Mouse (Mus musculus) inflammation-experienced regulatory T-cells, adult 6 months (primary cell): ENCODE measurements around the gene Rbms2. TPM values are rescaled to one million over a fixed set of nuclear protein-coding genes. Genes with fewer than 3 reads are reported as not detected.

Experiments
- ATAC-seq: one replicate; pipeline ENCODE4 v1.8.0; 2017
- polyA plus RNA-seq, 3 experiments: library from polyadenylated mRNA; unstranded; fragments of 100-300 nt; shearing (Covaris generic); gene quantifications; one replicate each; pipeline ENCODE4 v1.2.1; 2017

Rbms2 gene
- polyA plus RNA-seq, 3 experiments from 2014 or later, result 24.7 to 29.4 (median 27.8) TPM

- no peak for ATAC-seq
Measured at GRCm38 (mm10) chr10:128133650-128134332, 46.3 kb downstream of the Rbms2 start.

DNA sequence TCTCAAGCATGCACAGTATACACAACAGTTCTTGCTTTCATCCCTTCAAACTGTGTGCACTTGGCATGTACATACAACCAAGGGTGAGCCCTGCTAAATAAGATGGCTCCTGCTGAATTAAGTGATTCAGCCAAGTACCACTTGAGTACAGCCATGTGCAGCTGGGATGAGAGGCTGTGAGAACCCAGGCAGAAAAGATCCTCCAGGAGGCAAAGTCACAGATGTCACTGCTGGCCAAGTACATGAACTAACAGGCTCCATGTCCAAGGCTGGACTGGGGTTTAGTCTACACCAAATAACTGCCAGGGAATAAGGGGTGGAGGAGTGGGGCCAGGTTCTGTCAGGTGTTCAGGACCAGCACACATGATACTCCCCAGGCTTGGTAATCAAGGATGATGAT, 48.3 kb downstream of the Rbms2 start:
- no peak for ATAC-seq

GRCm38 (mm10) chr10:128131297-128131696, 48.8 kb downstream of the Rbms2 start:
- no peak for ATAC-seq

- no peak for ATAC-seq
Measured at GRCm38 (mm10) chr10:128128143-128128542, 52.0 kb downstream of the Rbms2 start.

DNA sequence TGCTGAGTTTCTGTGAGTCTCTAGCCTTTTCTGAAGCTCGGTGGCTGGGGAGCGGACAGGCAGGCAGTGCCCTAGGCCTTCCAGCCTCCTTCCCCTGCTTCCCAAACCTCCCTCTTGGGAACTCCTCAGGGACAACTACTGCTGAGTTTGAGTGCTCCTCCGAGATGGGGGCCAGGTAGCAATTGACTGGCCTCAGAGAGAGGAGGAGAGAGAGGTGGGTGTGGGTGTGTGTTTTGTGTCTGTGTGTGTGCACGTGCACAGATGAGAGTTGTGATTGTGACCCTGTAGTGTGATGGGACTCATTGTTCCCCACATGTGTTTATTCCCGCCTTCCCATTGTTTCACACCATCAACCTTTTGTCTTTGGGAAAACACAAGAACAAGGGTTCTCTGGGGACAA, 52.6 kb downstream of the Rbms2 start:
- ATAC-seq, result no peak

DNA sequence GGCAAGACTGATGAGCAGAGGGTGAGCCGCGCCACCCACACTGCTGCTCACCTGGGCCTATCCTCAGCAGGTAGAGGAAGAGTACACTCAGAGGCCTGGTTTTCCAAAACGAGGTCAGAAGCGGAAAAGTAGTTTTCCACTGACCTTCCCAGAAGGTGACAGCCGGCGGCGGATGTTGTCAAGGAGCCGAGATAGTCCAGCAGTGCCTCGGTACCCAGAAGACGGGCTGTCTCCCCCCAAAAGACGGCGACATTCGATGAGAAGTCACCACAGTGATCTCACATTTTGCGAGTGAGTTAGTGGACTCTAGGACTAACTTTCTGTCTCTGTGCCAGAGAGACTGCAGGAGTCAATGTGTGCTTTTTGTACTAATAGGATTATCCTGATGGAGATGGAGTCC, 54.1 kb downstream of the Rbms2 start:
- ATAC-seq, result no peak

DNA sequence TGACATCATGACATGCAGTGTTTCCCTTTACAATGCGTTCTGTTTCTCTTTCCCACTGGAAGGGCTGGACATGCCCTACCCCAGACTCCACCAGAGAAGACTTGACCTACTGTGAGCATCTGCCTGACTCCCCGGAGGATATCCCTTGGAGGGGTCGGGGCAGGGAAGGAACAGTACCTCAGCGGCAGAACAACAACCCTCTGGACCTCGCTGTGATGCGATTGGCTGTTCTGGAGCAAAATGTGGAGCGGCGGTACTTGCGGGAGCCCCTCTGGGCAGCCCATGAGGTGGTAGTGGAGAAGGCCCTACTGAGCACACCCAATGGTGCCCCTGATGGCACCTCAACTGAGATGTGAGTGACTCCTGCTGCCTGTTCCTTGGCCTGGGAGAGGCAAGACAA, 55.3 kb downstream of the Rbms2 start:
- no peak for ATAC-seq

- ATAC-seq, result no peak
Measured at GRCm38 (mm10) chr10:128123833-128124232, 56.3 kb downstream of the Rbms2 start.

- no peak for ATAC-seq
Measured at GRCm38 (mm10) chr10:128111227-128111626, 68.9 kb downstream of the Rbms2 start.

DNA sequence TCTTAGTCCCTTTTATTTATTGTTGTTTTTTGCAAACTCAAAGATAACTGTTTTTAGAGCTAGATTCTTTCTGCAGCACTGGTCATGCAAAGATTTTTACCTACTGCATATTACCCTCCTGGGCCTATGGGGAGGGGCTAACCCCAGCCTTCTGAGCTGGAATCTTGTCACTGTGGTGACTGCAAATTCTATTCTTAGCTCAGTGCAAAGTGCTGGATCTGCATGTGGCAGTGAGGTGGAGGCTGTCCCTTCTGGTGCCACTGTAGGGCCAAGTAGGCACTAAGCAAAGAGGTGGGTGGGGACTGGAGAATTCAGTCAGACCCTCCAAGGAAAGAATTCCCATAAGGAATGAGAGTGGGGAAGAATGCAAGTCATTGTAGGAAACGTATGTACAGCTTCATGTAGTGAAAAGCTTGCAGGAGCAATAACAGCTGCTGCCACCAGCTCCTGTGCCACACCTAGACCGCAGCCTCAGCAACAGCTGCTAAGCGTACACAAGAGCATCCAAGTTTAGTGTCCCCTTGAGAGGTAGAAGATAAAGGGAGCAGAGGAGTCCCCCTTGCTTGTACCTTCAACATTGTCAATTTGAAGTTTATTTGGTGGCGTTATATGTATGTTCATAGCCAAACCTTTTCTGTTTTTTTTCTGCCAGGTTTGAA, 69.9 kb downstream of the Rbms2 start:
- no peak for ATAC-seq

GRCm38 (mm10) chr10:128097587-128097971, 82.5 kb downstream of the Rbms2 start:
- peak; percentile 37 for ATAC-seq

DNA sequence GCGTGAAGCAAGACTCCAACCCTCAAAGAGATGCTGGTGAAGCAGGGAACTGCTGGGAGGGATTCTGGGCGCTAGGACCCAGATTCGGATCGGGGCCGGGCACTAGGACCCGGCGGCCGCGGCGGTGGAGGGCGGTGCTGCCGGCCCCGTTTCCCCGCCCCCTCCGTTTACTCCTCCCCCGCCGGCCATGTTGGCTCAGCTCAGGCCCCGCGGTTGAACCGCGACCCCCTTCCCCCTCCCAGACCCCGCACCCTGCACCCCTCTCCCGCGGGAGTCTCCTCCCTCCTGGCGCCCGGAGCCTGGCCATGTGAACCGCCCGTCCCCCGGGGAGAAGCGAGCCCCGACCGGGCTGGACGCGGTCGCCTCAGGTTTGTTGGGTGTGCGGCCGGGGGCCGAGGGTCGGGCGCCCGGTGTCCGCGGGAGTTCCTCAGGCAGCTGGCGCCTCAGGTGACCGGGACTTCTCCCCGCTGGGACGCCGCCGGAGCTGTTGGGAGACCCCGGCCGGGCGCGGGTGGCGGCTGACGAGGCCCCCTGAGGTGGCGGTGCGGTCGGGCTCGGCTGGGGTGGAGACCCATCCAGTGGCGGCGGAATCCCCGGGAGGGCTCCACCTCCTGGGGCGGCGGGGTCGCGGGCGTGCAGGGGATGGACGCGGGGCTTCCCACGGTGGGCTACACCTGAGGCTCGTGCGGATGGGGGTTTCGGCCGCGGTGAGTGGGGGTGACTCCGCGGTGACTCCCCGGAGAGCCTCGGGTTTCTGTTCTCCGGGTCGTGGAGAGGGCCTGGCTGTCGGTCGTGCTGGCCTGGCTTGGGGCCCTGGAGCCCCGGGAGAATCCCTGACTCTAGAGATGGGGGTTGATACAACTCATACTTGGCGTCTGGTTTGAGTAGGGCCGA, 83.2 kb downstream of the Rbms2 start:
- peak; percentile 39 for ATAC-seq

DNA sequence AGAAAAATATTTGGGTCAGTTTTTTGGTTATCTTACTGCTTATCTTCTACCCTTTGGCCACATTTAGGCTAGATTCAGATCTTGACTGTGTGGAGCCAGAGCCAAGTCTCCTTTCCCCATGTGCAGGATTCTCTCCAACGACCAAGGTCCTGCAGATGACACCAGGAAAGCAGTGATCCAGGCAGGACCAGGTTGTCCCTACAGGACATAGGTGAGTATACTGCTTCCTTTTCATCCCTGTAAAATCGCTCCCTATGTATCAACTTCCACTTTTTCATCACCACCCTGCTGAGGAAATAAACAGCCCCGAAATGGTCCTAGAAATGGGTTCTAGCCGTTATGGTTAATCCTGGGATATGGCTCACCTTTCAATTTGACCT, 83.8 kb downstream of the Rbms2 start:
- ATAC-seq, result no peak

GRCm38 (mm10) chr10:128095003-128095636, 85.0 kb downstream of the Rbms2 start:
- no peak for ATAC-seq

- ATAC-seq, result peak; percentile 64
Measured at GRCm38 (mm10) chr10:128094340-128094968, 85.6 kb downstream of the Rbms2 start.

- no peak for ATAC-seq
Measured at GRCm38 (mm10) chr10:128093496-128094294, 86.4 kb downstream of the Rbms2 start.

GRCm38 (mm10) chr10:128092506-128093495, 87.3 kb downstream of the Rbms2 start:
- ATAC-seq, result no peak

- ATAC-seq, result peak; percentile 57
Measured at GRCm38 (mm10) chr10:128091564-128092505, 88.3 kb downstream of the Rbms2 start, which contains the start of gene Baz2a. Gene Baz2a, plus strand, starts transcription at chr10:128091577.
